Mouse (Mus musculus) limb, embryonic 14.5 days (tissue): Measurements from ENCODE around the gene Ccdc38. TPM values are rescaled to one million over a fixed set of nuclear protein-coding genes. Genes with fewer than 3 reads are reported as not detected.

Experiments
- ATAC-seq: fragments of 200-750 bp; cut with Nextera tagmentation; 2 replicates; pipeline ENCODE4 v1.8.0; 2017; ENCODE audit warnings: low read depth, moderate number of reproducible peaks, moderate TSS enrichment; ENCODE audit not compliant: low FRiP score
- DNase-seq: peaks from one replicate; pipeline ENCODE4 v3.0.0-alpha.2; 2015; ENCODE audit warnings: low spot score
- H3K27ac ChIP-seq: fragments of 300-500 bp; sonication (generic); replicated peaks from 2 replicates; pipeline ENCODE4 v1.5.1; 2014; ENCODE audit warnings: low read depth, mild to moderate bottlenecking, low read length, moderate library complexity, mixed read lengths
- H3K27me3 ChIP-seq: fragments of 300-500 bp; sonication (generic); 2 replicates; pipeline ENCODE4 v1.6.1; 2014; ENCODE audit warnings: low read length, mixed read lengths; ENCODE audit not compliant: control insufficient read depth, insufficient read depth
- H3K36me3 ChIP-seq: fragments of 300-500 bp; sonication (generic); 2 replicates; pipeline ENCODE4 v1.6.1; 2014; ENCODE audit warnings: mild to moderate bottlenecking, low read length, moderate library complexity, mixed read lengths; ENCODE audit not compliant: control insufficient read depth, insufficient read depth
- H3K4me1 ChIP-seq: fragments of 300-500 bp; sonication (generic); 2 replicates; pipeline ENCODE4 v1.6.1; 2014; ENCODE audit warnings: antibody characterized with exemption, low read length, mixed read lengths; ENCODE audit not compliant: control insufficient read depth, insufficient read depth
- H3K4me2 ChIP-seq: fragments of 300-500 bp; sonication (generic); replicated peaks from 2 replicates; pipeline ENCODE4 v1.6.1; 2014; ENCODE audit warnings: low read depth, mild to moderate bottlenecking, low read length, moderate library complexity; ENCODE audit not compliant: severe bottlenecking
- H3K4me3 ChIP-seq: fragments of 300-500 bp; sonication (generic); replicated peaks from 2 replicates; pipeline ENCODE4 v1.5.1; 2014; ENCODE audit warnings: low read length
- H3K9ac ChIP-seq: fragments of 300-500 bp; sonication (generic); 2 replicates; pipeline ENCODE4 v1.6.1; 2014; ENCODE audit warnings: mild to moderate bottlenecking, low read depth, low read length, moderate library complexity; ENCODE audit not compliant: severe bottlenecking
- H3K9me3 ChIP-seq: fragments of 300-500 bp; sonication (generic); 2 replicates; pipeline ENCODE4 v1.6.1; 2016; ENCODE audit warnings: low read length; ENCODE audit not compliant: control insufficient read depth
- POLR2A ChIP-seq: fragments of 200-500 bp; IDR thresholded peaks from 2 replicates; pipeline ENCODE4 v1.8.0; 2012; ENCODE audit warnings: inconsistent platforms, mild to moderate bottlenecking, moderate library complexity, borderline replicate concordance; ENCODE audit not compliant: insufficient read depth, insufficient read length; ENCODE audit errors: extremely low read depth
- WGBS: fragments of 180-500 bp; shearing (Covaris S2); extraction: QIAGEN DNeasy Blood & Tissue Kit; methylation state at CpG from one replicate; pipeline ENCODE4 v1.1.7; 2014; 5-methylcytosine and 5-hydroxymethylcytosine counted together
- polyA plus RNA-seq, 2 experiments: library from polyadenylated mRNA; depleted of rRNA in 1 of 2; stranded (reverse) in 1 of 2; unstranded in 1 of 2; fragments of >200 nt; fragmentation: Nextera tagmentation in 1 of 2; extraction: Ambion mirVana in 1 of 2; gene quantifications; 2 replicates each; pipeline versions ENCODE4 v1.2.1 to v1.2.3; 2012 to 2014

The Ccdc38 gene
- polyA plus RNA-seq, 2 experiments, result 0.01 to 0.39 TPM

DNA sequence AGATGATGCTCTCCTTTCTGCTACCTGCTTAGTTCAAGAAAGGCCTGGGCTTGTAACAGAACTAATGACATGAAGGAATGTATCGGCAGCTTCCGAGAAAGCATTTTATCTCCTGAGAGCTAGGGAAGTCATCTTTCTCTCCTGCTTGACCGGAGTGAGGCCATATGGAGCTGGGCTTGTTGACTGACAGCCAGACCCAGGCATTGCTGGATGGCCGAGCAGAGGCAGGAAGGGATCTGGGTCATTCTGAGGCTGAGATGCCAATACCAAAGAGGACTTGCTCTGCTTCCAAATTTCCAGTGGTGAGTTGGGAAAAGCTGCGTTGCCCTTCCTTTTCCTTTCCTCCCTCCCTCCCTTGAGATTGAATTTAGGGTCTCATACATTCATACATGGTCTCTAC lies 20.7 kb upstream of the Ccdc38 start:
- no peaks in the 10 kb centered on the region for H3K9me3 ChIP-seq
- no peak overlapping the region for H3K9ac ChIP-seq
- no peak overlapping the region for H3K4me2 ChIP-seq
- ATAC-seq (no peak), DNase-seq (no peak)
- no peak for TF ChIP-seq POLR2A
- H3K4me1 ChIP-seq, result no peaks in the 10 kb centered on the region
- no peaks in the 10 kb centered on the region for H3K27me3 ChIP-seq
- H3K27ac ChIP-seq, result no peak overlapping the region
- H3K36me3 ChIP-seq, result no peaks in the 10 kb centered on the region
- no peak overlapping the region for H3K4me3 ChIP-seq
- 87% methylated on average over 5 of the region's 5 CpGs for WGBS

DNA sequence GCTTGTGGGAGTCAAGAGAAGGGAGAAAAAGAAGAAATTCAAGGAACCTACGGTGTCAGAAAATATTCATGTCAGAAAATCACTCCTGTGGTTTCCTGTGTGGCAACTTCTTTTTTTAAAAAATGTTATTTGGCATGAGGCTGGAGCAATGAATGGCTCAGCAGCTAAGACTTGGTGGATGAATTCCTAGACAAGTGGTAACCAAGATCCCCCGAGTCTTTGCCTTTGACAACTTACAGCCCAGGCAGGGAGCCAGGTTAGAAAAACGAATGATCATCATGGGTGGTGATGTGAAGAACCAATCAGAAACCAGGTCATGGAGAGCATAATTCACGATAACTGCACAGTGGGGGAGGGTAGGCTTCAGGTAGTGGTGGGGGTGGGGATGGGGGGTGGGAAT lies 19.4 kb upstream of the Ccdc38 start:
- Histone ChIP-seq H3K4me2 (no peak overlapping the region), H3K4me1 (no peaks in the 10 kb centered on the region), H3K27ac (no peak overlapping the region), H3K36me3 (no peaks in the 10 kb centered on the region), H3K4me3 (no peak overlapping the region), H3K27me3 (no peaks in the 10 kb centered on the region), H3K9me3 (no peaks in the 10 kb centered on the region), H3K9ac (no peak overlapping the region)
- ATAC-seq (no peak), DNase-seq (no peak)
- WGBS, result 61% methylated on average over 4 of the region's 4 CpGs
- no peak for TF ChIP-seq POLR2A

DNA sequence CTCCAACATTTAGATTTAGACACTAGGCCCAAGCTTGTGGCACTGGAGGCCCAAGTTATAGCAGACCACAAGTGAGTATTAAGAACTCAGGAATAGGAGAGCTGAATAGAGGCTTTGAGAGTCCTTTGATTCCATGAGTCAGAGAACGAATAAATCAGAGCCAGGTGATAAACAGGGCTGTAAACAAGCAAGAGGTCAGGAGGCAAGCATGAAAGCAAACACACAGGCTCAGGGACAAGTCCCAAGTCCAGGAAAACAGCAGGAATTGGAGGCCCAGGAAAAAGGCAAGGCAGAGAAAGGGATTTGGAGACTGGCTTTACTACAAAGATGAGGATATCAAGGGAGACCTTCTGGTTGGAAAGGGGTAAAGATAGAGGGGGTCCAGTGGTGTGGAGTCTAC lies 15.1 kb upstream of the Ccdc38 start:
- no peaks in the 10 kb centered on the region for H3K4me1 ChIP-seq
- ATAC-seq, result no peak
- no peaks in the 10 kb centered on the region for H3K36me3 ChIP-seq
- no peak overlapping the region for H3K9ac ChIP-seq
- H3K4me2 ChIP-seq, result no peak overlapping the region
- H3K4me3 ChIP-seq, result no peak overlapping the region
- no peak overlapping the region for H3K27ac ChIP-seq
- TF ChIP-seq POLR2A, result no peak
- 29% methylated on average over 1 of the region's 1 CpGs for WGBS
- no peak for DNase-seq
- no peaks in the 10 kb centered on the region for H3K27me3 ChIP-seq
- H3K9me3 ChIP-seq, result no peaks in the 10 kb centered on the region

DNA sequence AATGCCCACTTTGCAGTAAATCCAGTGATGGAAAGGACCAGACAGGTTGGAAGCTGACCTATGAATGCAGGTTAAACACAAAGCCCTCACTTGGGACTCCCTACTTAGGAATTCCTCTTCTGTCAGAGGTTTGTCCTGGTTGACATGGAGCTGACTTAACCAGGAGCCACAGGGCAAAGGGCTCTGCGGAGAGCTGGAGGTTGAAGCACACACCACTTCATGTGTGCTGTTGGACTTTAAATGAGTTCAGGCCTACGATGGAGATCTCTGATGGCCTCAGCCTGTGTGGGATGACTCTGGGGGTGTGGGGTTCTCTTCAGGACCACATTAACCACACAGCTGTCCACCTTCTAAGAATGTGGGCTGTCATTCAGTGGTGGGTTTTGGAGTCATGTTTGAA lies 2.1 kb upstream of the Ccdc38 start:
- Histone ChIP-seq H3K4me3 (no peak overlapping the region), H3K36me3 (no peaks in the 10 kb centered on the region), H3K27me3 (no peaks in the 10 kb centered on the region), H3K4me1 (peaks cover 9% of the 10 kb centered on the region), H3K9me3 (no peaks in the 10 kb centered on the region), H3K4me2 (no peak overlapping the region), H3K27ac (no peak overlapping the region), H3K9ac (no peak overlapping the region)
- 88% methylated on average over 2 of the region's 2 CpGs for WGBS
- no peak for DNase-seq
- no peak for TF ChIP-seq POLR2A
- ATAC-seq, result no peak

GRCm38 (mm10) chr10:93538818-93539217 lies 1.6 kb upstream of the Ccdc38 start:
- ATAC-seq, result no peak
- no peaks in the 10 kb centered on the region for H3K36me3 ChIP-seq

DNA sequence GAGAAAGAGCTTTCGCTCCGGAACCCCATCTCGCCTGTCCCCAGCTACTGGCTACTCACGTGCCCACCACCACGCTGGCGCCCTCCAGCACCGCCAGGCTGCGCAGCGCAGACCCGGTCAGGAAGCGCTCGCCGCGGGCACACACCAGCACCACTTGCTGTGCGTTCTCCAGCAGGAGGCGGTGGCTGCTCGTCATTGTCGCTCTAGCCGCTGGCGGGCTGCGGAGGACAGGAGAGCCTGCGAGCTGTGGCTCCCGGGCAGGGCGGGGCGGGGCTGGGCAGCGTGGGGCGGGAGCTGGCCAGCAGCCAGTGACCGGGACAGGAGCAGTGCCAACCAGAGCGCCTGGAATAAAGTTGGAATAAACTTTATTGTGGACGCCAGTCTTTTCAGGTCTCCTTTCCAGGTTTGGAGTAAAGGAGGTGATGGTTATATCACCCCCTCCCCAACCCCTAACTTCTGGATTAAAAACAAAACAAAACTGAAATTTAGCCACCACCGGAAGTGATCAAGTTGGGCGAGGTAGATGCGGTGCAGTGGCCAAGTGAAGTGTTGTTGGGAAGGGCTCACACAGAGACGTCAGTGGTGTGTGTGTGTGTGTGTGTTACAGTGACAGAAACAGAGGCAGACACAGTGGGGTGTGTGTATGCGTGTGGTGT lies 529 bp upstream of the Ccdc38 start, which contains the start of gene Amdhd1:
TSS of gene Amdhd1 (minus strand) at position 259 of the 656 bp plus-strand sequence.
- no peak within 1 kb of the TSS for H3K27ac ChIP-seq
- peak within 1 kb of the TSS; percentile 52 for H3K9ac ChIP-seq
- no peaks in the 10 kb centered on the region for H3K9me3 ChIP-seq
- no peaks in the 10 kb centered on the region for H3K36me3 ChIP-seq
- H3K4me1 ChIP-seq, result peaks cover 9% of the 10 kb centered on the region
- no peaks in the 10 kb centered on the region for H3K27me3 ChIP-seq
- peak; percentile 87; the same call in 1 of the 2 replicates for ATAC-seq
- peak within 1 kb of the TSS; percentile 39 for H3K4me3 ChIP-seq
- DNase-seq, result peak; percentile 59
- no peak for TF ChIP-seq POLR2A
- H3K4me2 ChIP-seq, result peak within 1 kb of the TSS; percentile 86
- WGBS, result 4% methylated on average over 29 of the region's 35 CpGs

More at GRCm38 (mm10) chr10:93538818-93539217, 1.6 kb upstream of the Ccdc38 start:
- Histone ChIP-seq H3K4me2 (no peak overlapping the region), H3K9me3 (no peaks in the 10 kb centered on the region), H3K27ac (no peak overlapping the region), H3K4me1 (peaks cover 9% of the 10 kb centered on the region), H3K9ac (no peak overlapping the region), H3K4me3 (no peak overlapping the region), H3K27me3 (no peaks in the 10 kb centered on the region)
- no peak for DNase-seq
- WGBS, result 40% methylated on average over 6 of the region's 6 CpGs
- no peak for TF ChIP-seq POLR2A
